Mouse (Mus musculus) lung, adult 18-20 months (tissue): ENCODE data around the gene Olfr1102.

Source experiments
- DNase-seq, 2 experiments: peaks; one replicate each; pipeline ENCODE4 v3.0.0; 2022; ENCODE audit warnings: mixed read lengths in 2 of 2

Olfr1102 gene

GRCm38 (mm10) chr2:86998098-86998497 is at the start of gene Olfr1102:
TSS of gene Olfr1102 (plus strand) at chr2:86998398.
- DNase-seq: no peak

GRCm38 (mm10) chr2:86960593-86960992 is 37.6 kb upstream of the Olfr1102 start, which contains the start of gene Olfr1099:
TSS of gene Olfr1099 (minus strand) at chr2:86960693.
- DNase-seq: no peak

DNA sequence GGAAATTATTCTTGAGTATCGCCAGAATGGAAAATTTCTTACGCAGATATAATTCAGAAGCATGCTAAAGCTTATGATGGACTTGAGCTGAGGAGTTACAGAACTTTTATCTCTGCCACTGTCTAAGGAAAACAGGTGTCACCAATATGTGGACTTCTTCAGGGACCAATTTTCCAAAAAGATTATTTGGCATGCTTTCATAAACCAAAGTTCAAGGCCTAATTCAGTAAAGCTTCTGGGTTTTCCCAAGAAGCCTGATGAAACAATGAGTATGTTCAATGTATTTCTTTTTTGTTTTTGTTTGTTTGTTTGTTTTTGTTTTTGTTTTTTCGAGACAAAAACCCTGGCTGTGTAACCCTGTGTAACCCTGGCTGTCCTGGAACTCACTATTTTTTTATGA is 18.3 kb upstream of the Olfr1102 start, which contains the start of gene Olfr1100:
Gene Olfr1100, minus strand, starts transcription at position 101 of the 400 bp plus-strand sequence.
- DNase-seq: no peak

GRCm38 (mm10) chr2:86991121-86991520 is 7.1 kb upstream of the Olfr1102 start, which contains the start of gene Olfr1101:
TSS of gene Olfr1101 (minus strand) at chr2:86991221.
- no peak for DNase-seq

GRCm38 (mm10) chr2:87026980-87027379 is 28.8 kb downstream of the Olfr1102 start, which contains the start of gene Olfr1104:
TSS of gene Olfr1104 (minus strand) at chr2:87027080.
- DNase-seq: no peak

DNA sequence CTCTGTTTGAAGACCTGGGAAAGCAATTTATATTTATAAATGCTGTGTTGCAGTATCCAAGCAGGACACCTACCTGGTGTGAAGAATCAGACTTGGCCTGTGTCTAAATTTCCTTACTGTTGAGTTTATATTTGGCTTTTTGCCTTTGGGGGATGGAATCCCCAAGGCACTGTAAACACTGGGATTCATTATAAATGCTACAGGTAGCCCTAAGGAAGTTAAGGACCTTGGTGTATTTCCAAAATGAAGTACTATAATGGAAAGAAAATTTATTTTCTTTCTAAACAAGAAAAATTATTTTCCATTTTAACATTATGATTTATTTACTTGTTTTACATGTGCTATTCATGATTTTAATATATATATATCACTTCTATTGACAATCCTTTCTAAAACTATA is 38.2 kb downstream of the Olfr1102 start, which contains the start of gene Olfr1105:
Gene Olfr1105, minus strand, starts transcription at position 101 of the 400 bp plus-strand sequence.
- DNase-seq: no peak

DNA sequence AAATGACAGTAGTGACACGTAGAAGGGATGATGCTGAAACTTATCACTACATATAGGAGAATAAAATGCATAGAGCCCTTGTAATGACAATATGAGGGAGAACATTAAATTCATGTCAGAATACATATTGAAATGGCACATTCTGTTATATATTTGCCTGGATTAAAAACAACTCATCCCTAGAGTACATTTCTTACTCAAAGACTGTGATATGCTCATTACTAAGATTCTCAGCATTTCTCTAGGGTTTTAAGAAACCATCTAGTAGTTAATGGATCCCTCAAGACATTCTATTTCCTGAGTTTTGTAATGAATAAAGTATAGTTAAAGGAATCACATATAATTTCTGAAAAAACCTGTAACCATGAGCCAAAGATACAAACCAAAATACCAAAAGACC is 54.0 kb downstream of the Olfr1102 start, which contains the start of gene Olfr1106:
Gene Olfr1106, minus strand, starts transcription at position 101 of the 400 bp plus-strand sequence.
- DNase-seq: no peak
